Mouse (Mus musculus) bone marrow macrophage, adult 2 months (primary cell): ENCODE data around the gene Lnpep. TPM values are rescaled to one million over a fixed set of nuclear protein-coding genes. Genes with fewer than 3 reads are reported as not detected.
"Not testable (repeated sequence)": the region's sequence is repeated elsewhere in the genome, so short reads cannot be mapped to it uniquely, and the experiment has no call there.

Source experiments
- H3K27ac ChIP-seq: 2 replicates; pipeline ENCODE4 v1.5.1; 2012; ENCODE audit warnings: low read depth, low read length; ENCODE audit not compliant: insufficient read depth
- H3K4me1 ChIP-seq: 2 replicates; pipeline ENCODE4 v1.6.1; 2012; ENCODE audit warnings: low read length; ENCODE audit not compliant: control insufficient read depth, insufficient read depth
- H3K4me3 ChIP-seq: 2 replicates; pipeline ENCODE4 v1.5.1; 2012; ENCODE audit warnings: mild to moderate bottlenecking, low read length, moderate library complexity; ENCODE audit not compliant: insufficient read depth
- CTCF ChIP-seq: IDR thresholded peaks from 2 replicates; pipeline ENCODE4 v1.5.1; 2012; ENCODE audit warnings: low read depth, mild to moderate bottlenecking, low read length, moderate library complexity
- POLR2A ChIP-seq: IDR thresholded peaks from 2 replicates; pipeline ENCODE4 v1.6.1; 2012; ENCODE audit warnings: mild to moderate bottlenecking, low read depth, low read length, borderline replicate concordance
- polyA plus RNA-seq: library from polyadenylated mRNA; stranded (reverse); fragments of >200 nt; gene quantifications from 2 replicates; pipeline ENCODE4 v1.2.4, GENCODE M21; 2012; ENCODE audit not compliant: missing spikeins, insufficient read depth, insufficient read length

Gene Lnpep
- polyA plus RNA-seq, 1 experiment: 58.0 TPM

GRCm38 (mm10) chr17:17498848-17499247, 126.0 kb downstream of the Lnpep start:
- Histone ChIP-seq H3K27ac (no peak overlapping the region), H3K4me3 (no peak overlapping the region), H3K4me1 (no peaks in the 10 kb centered on the region)

GRCm38 (mm10) chr17:17496730-17497129, 128.1 kb downstream of the Lnpep start:
- no peak for TF ChIP-seq CTCF
- H3K27ac ChIP-seq: no peak overlapping the region
- no peaks in the 10 kb centered on the region for H3K4me1 ChIP-seq
- no peak overlapping the region for H3K4me3 ChIP-seq

More at GRCm38 (mm10) chr17:17498848-17499247, 126.0 kb downstream of the Lnpep start:
- TF ChIP-seq POLR2A (no peak), CTCF (no peak)

- H3K4me1 ChIP-seq, H3K4me3 ChIP-seq, H3K27ac ChIP-seq: not testable (repeated sequence)
Observed at GRCm38 (mm10) chr17:17496234-17496633, 128.6 kb downstream of the Lnpep start.

GRCm38 (mm10) chr17:17492116-17492515, 132.7 kb downstream of the Lnpep start:
- no peak overlapping the region for H3K4me3 ChIP-seq
- TF ChIP-seq POLR2A (no peak), CTCF (no peak)
- no peaks in the 10 kb centered on the region for H3K4me1 ChIP-seq
- H3K27ac ChIP-seq: no peak overlapping the region

GRCm38 (mm10) chr17:17491622-17492001, 133.2 kb downstream of the Lnpep start:
- no peak for TF ChIP-seq POLR2A
- TF ChIP-seq CTCF: no peak
- Histone ChIP-seq H3K4me1 (no peaks in the 10 kb centered on the region), H3K4me3 (no peak overlapping the region), H3K27ac (no peak overlapping the region)

- no peak overlapping the region for H3K4me3 ChIP-seq
- TF ChIP-seq POLR2A (no peak), CTCF (no peak)
Observed at GRCm38 (mm10) chr17:17490820-17491621, 133.8 kb downstream of the Lnpep start.

GRCm38 (mm10) chr17:17485789-17486188, 139.1 kb downstream of the Lnpep start:
- Histone ChIP-seq H3K4me1 (no peaks in the 10 kb centered on the region), H3K27ac (no peak overlapping the region), H3K4me3 (no peak overlapping the region)
- TF ChIP-seq POLR2A: no peak
- TF ChIP-seq CTCF: no peak

More at GRCm38 (mm10) chr17:17490820-17491621, 133.8 kb downstream of the Lnpep start:
- no peak overlapping the region for H3K27ac ChIP-seq
- H3K4me1 ChIP-seq: no peaks in the 10 kb centered on the region

Other genes starting within 250 kb of the Lnpep start
- not detected in 2 replicates for gene Lix1, start 222.4 kb downstream of the Lnpep start, polyA plus RNA-seq
- gene Vmn2r90, start 78.7 kb upstream of the Lnpep start, polyA plus RNA-seq: not detected in 2 replicates
- 110 and 127 TPM in 2 replicates for gene Spaca6, start 202.1 kb upstream of the Lnpep start, polyA plus RNA-seq
- not detected in 2 replicates for gene Has1, start 230.2 kb upstream of the Lnpep start, polyA plus RNA-seq